Mouse (Mus musculus) forebrain, embryonic 12.5 days (tissue): ENCODE measurements around the gene Ptger2. TPM values are rescaled to one million over a fixed set of nuclear protein-coding genes. Genes with fewer than 3 reads are reported as not detected.
"Not testable (repeated sequence)": the region's sequence is repeated elsewhere in the genome, so short reads cannot be mapped to it uniquely, and the experiment has no call there.

Experiments used
- ATAC-seq: fragments of 200-750 bp; cut with Nextera tagmentation; 2 replicates; pipeline ENCODE4 v1.8.0; 2017; ENCODE audit warnings: moderate TSS enrichment; ENCODE audit not compliant: low FRiP score
- H3K27ac ChIP-seq: fragments of 300-500 bp; sonication (generic); 2 replicates; pipeline ENCODE4 v1.5.1; 2016; ENCODE audit warnings: mild to moderate bottlenecking
- H3K27me3 ChIP-seq: fragments of 300-500 bp; sonication (generic); 2 replicates; pipeline ENCODE4 v1.6.1; 2016; ENCODE audit warnings: mild to moderate bottlenecking
- H3K36me3 ChIP-seq: fragments of 300-500 bp; sonication (generic); replicated peaks from 2 replicates; pipeline ENCODE4 v1.6.1; 2016; ENCODE audit warnings: mild to moderate bottlenecking
- H3K4me1 ChIP-seq: fragments of 300-500 bp; sonication (generic); 2 replicates; pipeline ENCODE4 v1.6.1; 2016
- H3K4me2 ChIP-seq: fragments of 300-500 bp; sonication (generic); 2 replicates; pipeline ENCODE4 v1.6.1; 2016; ENCODE audit warnings: mild to moderate bottlenecking, moderate library complexity
- H3K4me3 ChIP-seq: fragments of 300-500 bp; sonication (generic); replicated peaks from 2 replicates; pipeline ENCODE4 v1.5.1; 2016; ENCODE audit warnings: mild to moderate bottlenecking
- H3K9ac ChIP-seq: fragments of 300-500 bp; sonication (generic); 2 replicates; pipeline ENCODE4 v1.6.1; 2016; ENCODE audit warnings: mild to moderate bottlenecking
- H3K9me3 ChIP-seq: fragments of 300-500 bp; sonication (generic); 2 replicates; pipeline ENCODE4 v1.6.1; 2016
- WGBS: fragments of 180-500 bp; shearing (Covaris S2); methylation state at CpG from one replicate; pipeline ENCODE4 v1.1.7; 2016; 5-methylcytosine and 5-hydroxymethylcytosine counted together
- polyA plus RNA-seq: library from polyadenylated mRNA; unstranded; fragments of >200 nt; fragmentation: Nextera tagmentation; extraction: Ambion mirVana; gene quantifications from 2 replicates; pipeline ENCODE4 v1.2.1, GENCODE M21; 2016

The Ptger2 gene
- 0.13 and 0.17 TPM in 2 replicates for polyA plus RNA-seq

GRCm38 (mm10) chr14:44987674-44988355 lies at the start of gene Ptger2:
Gene Ptger2 (plus strand): TSS chr14:44988195.
- WGBS: 31% methylated on average over 6 of the region's 6 CpGs
- Histone ChIP-seq H3K4me3 (peak within 1 kb of the TSS; percentile 47), H3K4me2 (peak within 1 kb of the TSS; percentile 87), H3K4me1 (peaks cover 15% of the 10 kb centered on the region), H3K9ac (peak within 1 kb of the TSS; percentile 38), H3K27me3 (peaks cover 37% of the 10 kb centered on the region)
- not testable (repeated sequence) for ATAC-seq, H3K9me3 ChIP-seq, H3K36me3 ChIP-seq, H3K27ac ChIP-seq

GRCm38 (mm10) chr14:44960746-44961145 lies 27.2 kb upstream of the Ptger2 start:
- 71% methylated on average over 1 of the region's 1 CpGs for WGBS
- Histone ChIP-seq H3K9me3 (no peaks in the 10 kb centered on the region), H3K36me3 (no peaks in the 10 kb centered on the region), H3K27ac (no peak overlapping the region), H3K4me3 (no peak overlapping the region), H3K27me3 (no peaks in the 10 kb centered on the region), H3K4me1 (no peaks in the 10 kb centered on the region; the same call in 1 of the 2 replicates), H3K9ac (no peak overlapping the region), H3K4me2 (no peak overlapping the region)
- ATAC-seq: no peak

- not testable (repeated sequence) for H3K4me3 ChIP-seq
Observed at GRCm38 (mm10) chr14:44977278-44977677, 10.7 kb upstream of the Ptger2 start.

GRCm38 (mm10) chr14:44979887-44980286 lies 8.1 kb upstream of the Ptger2 start:
- Histone ChIP-seq H3K4me2 (no peak overlapping the region), H3K4me1 (no peaks in the 10 kb centered on the region), H3K9ac (no peak overlapping the region), H3K27me3 (no peaks in the 10 kb centered on the region), H3K36me3 (no peaks in the 10 kb centered on the region), H3K9me3 (no peaks in the 10 kb centered on the region), H3K27ac (no peak overlapping the region), H3K4me3 (no peak overlapping the region)
- no peak for ATAC-seq
- 49% methylated on average over 3 of the region's 3 CpGs for WGBS

More at GRCm38 (mm10) chr14:44977278-44977677, 10.7 kb upstream of the Ptger2 start:
- H3K27ac ChIP-seq, H3K9ac ChIP-seq, H3K4me1 ChIP-seq, H3K27me3 ChIP-seq, H3K9me3 ChIP-seq, H3K36me3 ChIP-seq, H3K4me2 ChIP-seq: not testable (repeated sequence)
- 4% methylated on average over 4 of the region's 4 CpGs for WGBS
- ATAC-seq: peak; percentile 58; the same call in 1 of the 2 replicates

- ATAC-seq: no peak
- Histone ChIP-seq H3K4me2 (no peak overlapping the region), H3K27ac (no peak overlapping the region), H3K9me3 (no peaks in the 10 kb centered on the region), H3K4me3 (no peak overlapping the region), H3K36me3 (no peaks in the 10 kb centered on the region), H3K27me3 (0 out of 2 replicates have a peak, but pooled peaks cover 5% of the 10 kb centered on the region), H3K4me1 (no peaks in the 10 kb centered on the region), H3K9ac (no peak overlapping the region)
- 19% methylated on average over 4 of the region's 4 CpGs for WGBS
Observed at GRCm38 (mm10) chr14:44981490-44981889, 6.5 kb upstream of the Ptger2 start.

GRCm38 (mm10) chr14:44984106-44984505 lies 3.9 kb upstream of the Ptger2 start:
- WGBS: 30% methylated on average over 9 of the region's 9 CpGs
- Histone ChIP-seq H3K4me1 (peaks cover 9% of the 10 kb centered on the region), H3K4me3 (no peak overlapping the region), H3K27me3 (peaks cover 16% of the 10 kb centered on the region; the same call in 1 of the 2 replicates), H3K36me3 (no peaks in the 10 kb centered on the region), H3K4me2 (no peak overlapping the region), H3K9ac (no peak overlapping the region), H3K27ac (no peak overlapping the region), H3K9me3 (no peaks in the 10 kb centered on the region)
- no peak for ATAC-seq

GRCm38 (mm10) chr14:44986248-44986647 lies 1.7 kb upstream of the Ptger2 start:
- Histone ChIP-seq H3K36me3 (no peaks in the 10 kb centered on the region), H3K27me3 (peaks cover 33% of the 10 kb centered on the region), H3K4me1 (peaks cover 15% of the 10 kb centered on the region), H3K4me2 (no peak overlapping the region), H3K9ac (no peak overlapping the region), H3K27ac (no peak overlapping the region), H3K9me3 (no peaks in the 10 kb centered on the region), H3K4me3 (no peak overlapping the region)
- ATAC-seq: no peak

- no peaks in the 10 kb centered on the region for H3K36me3 ChIP-seq
- H3K4me2 ChIP-seq: peak overlapping the region; percentile 87
- H3K4me1 ChIP-seq: peaks cover 15% of the 10 kb centered on the region
- peak overlapping the region; percentile 38 for H3K9ac ChIP-seq
- H3K4me3 ChIP-seq: peak overlapping the region; percentile 47
- peak; percentile 42 for ATAC-seq
- H3K27ac ChIP-seq: no peak overlapping the region
- H3K27me3 ChIP-seq: peaks cover 37% of the 10 kb centered on the region
- WGBS: 4% methylated on average over 14 of the region's 14 CpGs
- no peaks in the 10 kb centered on the region for H3K9me3 ChIP-seq
Observed at GRCm38 (mm10) chr14:44988456-44989016, 541 bp downstream of the Ptger2 start.

- ATAC-seq: peak; percentile 66
Observed at GRCm38 (mm10) chr14:44989017-44989721, 1.2 kb downstream of the Ptger2 start.

GRCm38 (mm10) chr14:44989751-44990150 lies 1.8 kb downstream of the Ptger2 start:
- H3K4me1 ChIP-seq: peaks cover 15% of the 10 kb centered on the region
- H3K9me3 ChIP-seq: no peaks in the 10 kb centered on the region
- no peak overlapping the region for H3K9ac ChIP-seq
- H3K27ac ChIP-seq: no peak overlapping the region
- H3K4me2 ChIP-seq: peak overlapping the region; percentile 87
- H3K4me3 ChIP-seq: peak overlapping the region; percentile 47
- 39% methylated on average over 4 of the region's 4 CpGs for WGBS
- no peak for ATAC-seq
- H3K36me3 ChIP-seq: no peaks in the 10 kb centered on the region
- peaks cover 37% of the 10 kb centered on the region for H3K27me3 ChIP-seq

More at GRCm38 (mm10) chr14:44989017-44989721, 1.2 kb downstream of the Ptger2 start:
- peaks cover 37% of the 10 kb centered on the region for H3K27me3 ChIP-seq
- no peak overlapping the region for H3K27ac ChIP-seq
- H3K4me1 ChIP-seq: peaks cover 15% of the 10 kb centered on the region
- no peaks in the 10 kb centered on the region for H3K36me3 ChIP-seq
- peak overlapping the region; percentile 38 for H3K9ac ChIP-seq
- peak overlapping the region; percentile 47 for H3K4me3 ChIP-seq
- under 1% methylated on average over 45 of the region's 45 CpGs for WGBS
- no peaks in the 10 kb centered on the region for H3K9me3 ChIP-seq
- H3K4me2 ChIP-seq: peak overlapping the region; percentile 87

- Histone ChIP-seq H3K4me1 (peaks cover 4% of the 10 kb centered on the region; the same call in 1 of the 2 replicates), H3K9ac (no peak overlapping the region), H3K27ac (no peak overlapping the region), H3K27me3 (peaks cover 19% of the 10 kb centered on the region), H3K36me3 (no peaks in the 10 kb centered on the region), H3K4me3 (no peak overlapping the region), H3K9me3 (no peaks in the 10 kb centered on the region), H3K4me2 (no peak overlapping the region)
- no peak for ATAC-seq
Observed at GRCm38 (mm10) chr14:44994337-44994736, 6.3 kb downstream of the Ptger2 start.

- Histone ChIP-seq H3K36me3 (no peaks in the 10 kb centered on the region), H3K4me1 (no peaks in the 10 kb centered on the region), H3K27me3 (no peaks in the 10 kb centered on the region), H3K4me3 (no peak overlapping the region), H3K9ac (no peak overlapping the region), H3K9me3 (no peaks in the 10 kb centered on the region), H3K27ac (no peak overlapping the region), H3K4me2 (no peak overlapping the region)
- no peak for ATAC-seq
- WGBS: 74% methylated on average over 3 of the region's 3 CpGs
Observed at GRCm38 (mm10) chr14:45000086-45000769, 12.2 kb downstream of the Ptger2 start.
